Mouse (Mus musculus) stomach, embryonic 16.5 days (tissue): ENCODE results near the gene Med12l. TPM values are rescaled to one million over a fixed set of nuclear protein-coding genes. Genes with fewer than 3 reads are reported as not detected.

Source experiments
- ATAC-seq: fragments of 200-750 bp; cut with Nextera tagmentation; 2 replicates; pipeline ENCODE4 v1.8.0; 2017; ENCODE audit warnings: moderate number of reproducible peaks, moderate TSS enrichment; ENCODE audit not compliant: insufficient read depth, low FRiP score
- H3K27ac ChIP-seq: fragments of 300-500 bp; sonication (generic); 2 replicates; pipeline ENCODE4 v1.5.1; 2014; ENCODE audit warnings: low read length
- H3K27me3 ChIP-seq: fragments of 300-500 bp; sonication (generic); 2 replicates; pipeline ENCODE4 v1.6.1; 2014; ENCODE audit warnings: low read length, control low read depth, mixed read lengths; ENCODE audit not compliant: control insufficient read depth, insufficient read depth
- H3K36me3 ChIP-seq: fragments of 300-500 bp; sonication (generic); 2 replicates; pipeline ENCODE4 v1.6.1; 2014; ENCODE audit warnings: low read length; ENCODE audit not compliant: control insufficient read depth, insufficient read depth
- H3K4me1 ChIP-seq: fragments of 300-500 bp; sonication (generic); 2 replicates; pipeline ENCODE4 v1.6.1; 2014; ENCODE audit warnings: low read length, control low read depth, mixed read lengths; ENCODE audit not compliant: control insufficient read depth, insufficient read depth
- H3K4me2 ChIP-seq: fragments of 300-500 bp; sonication (generic); 2 replicates; pipeline ENCODE4 v1.6.1; 2014; ENCODE audit warnings: low read depth, low read length, mixed read lengths
- H3K4me3 ChIP-seq: fragments of 300-500 bp; sonication (generic); replicated peaks from 2 replicates; pipeline ENCODE4 v1.5.1; 2014; ENCODE audit warnings: mild to moderate bottlenecking, low read length
- H3K9ac ChIP-seq: fragments of 300-500 bp; sonication (generic); 2 replicates; pipeline ENCODE4 v1.6.1; 2014; ENCODE audit warnings: low read length
- H3K9me3 ChIP-seq: fragments of 300-500 bp; sonication (generic); replicated peaks from 2 replicates; pipeline ENCODE4 v1.6.1; 2016; ENCODE audit warnings: low read length, control low read depth; ENCODE audit not compliant: control insufficient read depth
- WGBS: fragments of 180-500 bp; shearing (Covaris S2); extraction: QIAGEN DNeasy Blood & Tissue Kit; methylation state at CpG from one replicate; pipeline ENCODE4 v1.1.7; 2014; 5-methylcytosine and 5-hydroxymethylcytosine counted together
- polyA plus RNA-seq: library from polyadenylated mRNA; unstranded; fragments of >200 nt; fragmentation: Nextera tagmentation; extraction: Ambion mirVana; gene quantifications from 2 replicates; pipeline ENCODE4 v1.2.1, GENCODE M21; 2015

Med12l gene
- polyA plus RNA-seq, 1 experiment from 2014 or later: 1.2 TPM

DNA sequence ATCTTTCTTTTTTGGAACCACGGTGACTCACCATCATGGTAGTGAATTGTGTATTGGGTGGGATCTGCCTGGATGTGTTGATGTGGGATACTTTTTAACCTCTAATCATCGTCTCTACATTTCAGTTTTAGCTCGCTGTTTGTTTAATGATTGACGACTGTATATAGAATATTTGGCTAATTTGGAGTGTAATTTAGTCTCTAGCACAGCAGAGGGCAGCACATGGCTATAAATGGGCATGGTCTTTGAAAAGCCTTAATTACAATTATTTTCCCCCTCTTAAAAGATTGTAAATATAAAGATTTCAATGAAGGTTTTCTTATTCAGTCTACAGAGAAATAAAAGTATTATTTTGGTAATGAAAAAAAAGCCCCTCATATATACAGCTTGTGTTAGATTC lies 71.7 kb downstream of the Med12l start:
- WGBS: 36% methylated on average over 4 of the region's 4 CpGs
- H3K9me3 ChIP-seq: no peaks in the 10 kb centered on the region
- H3K27me3 ChIP-seq: no peaks in the 10 kb centered on the region
- no peaks in the 10 kb centered on the region for H3K36me3 ChIP-seq
- no peak for ATAC-seq
- H3K4me1 ChIP-seq: no peaks in the 10 kb centered on the region
- no peak overlapping the region for H3K27ac ChIP-seq
- H3K4me3 ChIP-seq: no peak overlapping the region
- no peak overlapping the region for H3K9ac ChIP-seq
- no peak overlapping the region for H3K4me2 ChIP-seq

DNA sequence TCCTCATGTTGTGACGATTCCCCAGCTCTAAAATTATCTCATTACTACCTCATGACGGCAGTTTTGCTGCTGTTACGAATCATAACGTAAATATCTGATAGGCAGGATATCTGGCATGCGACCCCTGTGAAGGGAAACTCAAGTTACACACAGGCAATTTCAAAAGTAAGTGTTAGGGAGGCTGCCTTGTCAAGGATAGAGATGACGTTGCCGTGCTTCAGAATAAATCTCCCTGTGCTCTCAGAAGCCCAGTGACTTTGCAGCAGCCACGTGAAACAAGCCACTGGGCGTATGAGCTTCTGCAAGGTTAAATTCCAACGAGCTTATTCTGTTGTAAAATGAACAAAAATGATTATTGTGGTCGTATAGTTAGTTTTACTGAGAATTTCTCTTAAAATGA lies 73.0 kb downstream of the Med12l start:
- H3K4me1 ChIP-seq: no peaks in the 10 kb centered on the region
- ATAC-seq: no peak
- no peaks in the 10 kb centered on the region for H3K36me3 ChIP-seq
- WGBS: 56% methylated on average over 11 of the region's 11 CpGs
- H3K4me2 ChIP-seq: no peak overlapping the region
- no peak overlapping the region for H3K4me3 ChIP-seq
- no peak overlapping the region for H3K27ac ChIP-seq
- no peaks in the 10 kb centered on the region for H3K27me3 ChIP-seq
- H3K9ac ChIP-seq: no peak overlapping the region
- H3K9me3 ChIP-seq: no peaks in the 10 kb centered on the region

DNA sequence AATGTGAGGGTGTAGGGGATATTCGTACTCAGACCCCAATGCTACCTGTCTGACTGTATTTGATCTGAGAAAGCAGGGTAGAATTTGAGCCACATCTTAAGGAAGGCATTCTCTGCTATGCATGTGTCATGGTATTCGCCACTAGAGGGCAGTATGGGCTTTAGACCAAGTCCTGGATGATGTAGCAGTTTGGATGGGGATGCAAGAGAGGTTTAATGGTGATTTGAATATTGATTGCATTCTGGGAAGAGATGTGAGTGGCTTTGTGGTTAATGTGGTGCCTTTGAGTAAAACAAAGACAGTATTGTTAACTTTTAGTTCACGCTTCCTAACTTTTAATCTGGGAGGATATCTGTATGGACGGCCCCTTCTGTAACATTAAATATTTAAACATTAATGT lies 73.7 kb downstream of the Med12l start:
- no peaks in the 10 kb centered on the region for H3K4me1 ChIP-seq
- no peaks in the 10 kb centered on the region for H3K27me3 ChIP-seq
- no peak for ATAC-seq
- WGBS: 38% methylated on average over 4 of the region's 4 CpGs
- no peak overlapping the region for H3K27ac ChIP-seq
- H3K4me2 ChIP-seq: no peak overlapping the region
- no peaks in the 10 kb centered on the region for H3K9me3 ChIP-seq
- no peak overlapping the region for H3K4me3 ChIP-seq
- H3K36me3 ChIP-seq: no peaks in the 10 kb centered on the region
- no peak overlapping the region for H3K9ac ChIP-seq

DNA sequence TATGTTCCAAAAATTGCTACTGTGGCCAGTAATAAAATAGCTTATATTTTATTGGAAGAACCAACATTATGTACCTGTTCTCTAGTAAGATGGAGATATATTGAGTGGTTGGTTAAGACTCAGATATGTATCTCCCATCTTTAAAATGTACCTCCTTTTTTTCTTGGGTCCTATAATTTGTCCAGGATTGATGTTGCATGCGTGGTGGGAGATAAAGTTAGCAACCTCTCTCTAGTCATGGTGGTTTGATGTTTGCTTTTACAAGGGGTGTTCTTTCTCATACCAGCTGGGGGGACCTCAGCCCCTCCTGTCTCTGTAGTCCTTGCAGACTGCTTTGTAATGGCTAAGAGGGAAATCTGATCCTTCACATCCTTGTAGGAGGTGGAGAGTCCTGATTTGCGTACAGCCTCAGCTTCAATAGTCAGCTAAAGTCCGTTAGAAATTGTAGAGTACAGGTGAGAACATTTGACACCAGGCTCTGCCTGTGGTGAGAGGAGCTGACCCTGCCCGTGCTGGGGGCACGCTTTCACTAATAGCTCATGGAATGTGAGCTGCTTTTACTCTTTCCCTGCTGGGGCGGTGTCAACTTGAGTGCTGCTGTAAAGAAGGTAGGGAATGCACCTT lies 74.8 kb downstream of the Med12l start:
- WGBS: 23% methylated on average over 6 of the region's 6 CpGs
- H3K4me3 ChIP-seq: no peak overlapping the region
- no peak overlapping the region for H3K4me2 ChIP-seq
- H3K36me3 ChIP-seq: no peaks in the 10 kb centered on the region
- no peak for ATAC-seq
- no peak overlapping the region for H3K27ac ChIP-seq
- no peak overlapping the region for H3K9ac ChIP-seq
- H3K9me3 ChIP-seq: no peaks in the 10 kb centered on the region
- H3K27me3 ChIP-seq: no peaks in the 10 kb centered on the region
- no peaks in the 10 kb centered on the region for H3K4me1 ChIP-seq

DNA sequence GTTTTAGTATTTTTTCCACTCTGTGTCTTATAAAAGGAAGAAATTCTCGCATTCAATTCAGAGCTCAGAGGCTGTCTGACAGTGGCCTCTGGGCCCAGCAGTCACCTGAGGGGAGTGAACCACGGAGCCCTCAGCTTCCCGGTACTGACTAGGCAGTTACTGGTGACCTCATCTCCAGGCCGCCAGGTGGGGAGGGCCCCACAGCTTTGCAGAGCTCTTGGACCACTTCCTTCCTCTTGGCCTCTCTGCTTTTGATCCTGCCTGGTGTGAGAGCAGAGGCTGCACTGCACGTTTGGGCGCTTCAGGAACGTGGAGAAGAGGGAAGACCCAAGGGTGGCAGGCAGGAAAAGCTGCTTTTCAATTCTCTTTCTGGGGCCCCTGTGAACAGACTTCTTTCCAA lies 75.3 kb downstream of the Med12l start:
- Histone ChIP-seq H3K27me3 (no peaks in the 10 kb centered on the region), H3K4me2 (no peak overlapping the region), H3K4me3 (no peak overlapping the region), H3K27ac (no peak overlapping the region), H3K9me3 (no peaks in the 10 kb centered on the region), H3K4me1 (no peaks in the 10 kb centered on the region), H3K9ac (no peak overlapping the region), H3K36me3 (no peaks in the 10 kb centered on the region)
- 18% methylated on average over 7 of the region's 7 CpGs for WGBS
- ATAC-seq: 0 out of 2 replicates have a peak, but pooled peaks have one; percentile 56

DNA sequence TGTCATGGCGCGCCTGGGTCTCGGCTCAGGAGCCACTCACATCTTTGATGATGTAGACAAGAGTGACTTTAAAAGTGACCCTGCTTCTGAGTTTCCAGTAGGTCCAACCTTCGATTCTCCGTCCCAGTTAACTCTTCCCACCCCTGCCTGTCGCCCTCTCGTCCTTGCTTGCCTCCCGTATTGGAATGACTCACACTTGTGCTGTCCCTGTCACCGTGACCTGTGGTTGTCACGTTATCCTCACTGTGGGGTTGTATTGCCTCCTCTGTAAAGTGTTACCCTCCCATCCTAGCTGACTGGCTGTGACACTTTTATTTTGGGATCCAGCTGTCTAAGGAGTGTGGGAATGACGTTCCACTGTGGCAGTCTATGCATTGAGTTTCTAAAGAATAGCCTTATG lies 87.1 kb downstream of the Med12l start:
- H3K27me3 ChIP-seq: no peaks in the 10 kb centered on the region
- WGBS: 74% methylated on average over 11 of the region's 11 CpGs
- no peak for ATAC-seq
- H3K4me2 ChIP-seq: no peak overlapping the region
- no peak overlapping the region for H3K4me3 ChIP-seq
- H3K27ac ChIP-seq: no peak overlapping the region
- no peaks in the 10 kb centered on the region for H3K4me1 ChIP-seq
- no peak overlapping the region for H3K9ac ChIP-seq
- no peaks in the 10 kb centered on the region for H3K9me3 ChIP-seq
- no peaks in the 10 kb centered on the region for H3K36me3 ChIP-seq

DNA sequence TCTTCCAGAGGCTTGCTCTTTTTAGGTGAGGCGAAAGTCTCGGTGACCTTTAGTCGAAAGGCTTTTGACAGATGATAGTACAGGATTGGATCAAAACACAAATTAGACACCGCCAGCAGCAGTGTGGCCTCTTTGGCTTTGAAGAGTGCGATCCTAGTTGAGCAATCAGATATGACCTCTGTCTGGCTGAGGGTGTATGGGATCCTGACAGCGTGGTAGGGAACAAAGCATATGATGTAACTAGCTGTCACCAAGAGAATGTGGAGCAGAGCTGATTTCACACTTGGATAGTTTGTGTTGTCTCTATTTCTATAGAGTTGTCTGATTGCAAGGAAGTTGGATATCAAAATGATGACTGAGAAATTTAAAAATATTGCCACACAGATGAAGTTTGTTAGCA lies 91.8 kb downstream of the Med12l start:
- H3K9ac ChIP-seq: no peak overlapping the region
- no peak overlapping the region for H3K4me3 ChIP-seq
- H3K4me1 ChIP-seq: no peaks in the 10 kb centered on the region
- no peaks in the 10 kb centered on the region for H3K36me3 ChIP-seq
- no peak overlapping the region for H3K4me2 ChIP-seq
- 81% methylated on average over 6 of the region's 6 CpGs for WGBS
- H3K27me3 ChIP-seq: no peaks in the 10 kb centered on the region
- ATAC-seq: no peak
- H3K27ac ChIP-seq: no peak overlapping the region
- no peaks in the 10 kb centered on the region for H3K9me3 ChIP-seq

DNA sequence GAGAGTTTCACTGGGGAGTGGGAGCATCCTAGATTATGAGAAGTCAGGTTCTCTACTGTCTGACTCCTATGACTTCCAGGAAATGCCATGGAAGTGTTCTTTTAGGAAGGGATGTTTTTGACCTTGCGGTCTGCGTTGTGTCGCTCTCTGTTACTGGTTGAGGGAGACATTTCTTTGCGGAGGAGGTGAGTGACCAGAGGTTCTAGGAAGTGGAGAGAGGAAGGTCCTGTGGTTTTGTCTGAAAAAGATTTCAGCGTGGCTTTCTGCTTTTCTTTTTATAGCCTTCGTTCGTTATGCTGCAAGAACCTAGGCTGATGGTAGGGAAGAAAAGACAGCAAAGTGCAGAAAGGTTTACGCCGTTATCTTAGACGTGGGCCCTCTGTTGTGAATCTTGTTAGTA lies 92.9 kb downstream of the Med12l start:
- Histone ChIP-seq H3K27ac (no peak overlapping the region), H3K4me3 (no peak overlapping the region), H3K27me3 (no peaks in the 10 kb centered on the region), H3K9me3 (no peaks in the 10 kb centered on the region), H3K4me2 (no peak overlapping the region), H3K9ac (no peak overlapping the region), H3K4me1 (no peaks in the 10 kb centered on the region), H3K36me3 (no peaks in the 10 kb centered on the region)
- 88% methylated on average over 10 of the region's 10 CpGs for WGBS
- ATAC-seq: no peak

DNA sequence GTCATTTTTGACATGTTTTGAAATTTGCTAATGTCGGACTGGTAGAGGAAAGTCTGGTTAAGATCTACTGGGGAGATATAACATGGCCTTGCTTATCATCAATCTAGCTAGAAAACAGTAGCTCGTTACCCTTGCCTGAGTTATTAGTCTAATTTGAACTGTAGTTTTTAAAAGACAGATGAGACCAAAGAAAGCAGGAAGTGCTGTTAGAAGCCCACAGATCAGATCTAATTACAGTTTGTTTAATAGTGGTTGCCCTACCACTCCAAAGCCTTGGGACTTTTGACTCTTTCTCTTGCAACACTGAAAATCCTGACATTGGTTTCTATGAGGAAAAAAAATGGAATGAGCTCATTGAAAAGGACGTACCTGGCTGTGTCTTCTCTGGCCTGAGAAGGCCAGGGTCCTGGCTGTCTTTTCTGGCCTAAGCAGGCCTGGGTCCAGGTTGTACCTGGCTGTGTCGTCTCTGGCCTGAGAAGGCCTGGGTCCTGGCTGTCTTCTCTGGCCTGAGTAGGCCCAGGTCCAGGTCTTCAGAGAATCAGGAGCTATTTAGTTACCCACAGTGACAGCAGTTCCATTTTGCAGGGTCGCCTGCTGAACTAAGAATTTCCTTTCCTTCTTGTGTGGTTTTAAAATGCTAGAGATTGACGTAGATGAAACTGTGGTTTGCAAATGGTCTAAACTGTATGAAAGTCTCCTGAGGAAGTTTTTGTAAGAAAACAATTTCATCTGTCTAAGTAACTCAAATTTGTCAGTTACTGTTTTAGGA lies 95.8 kb downstream of the Med12l start, which contains the start of gene Gpr171:
Gene Gpr171 (minus strand): TSS at position 604 of the 769 bp plus-strand sequence.
- no peaks in the 10 kb centered on the region for H3K4me1 ChIP-seq
- H3K9me3 ChIP-seq: no peaks in the 10 kb centered on the region
- H3K9ac ChIP-seq: no peak within 1 kb of the TSS
- no peaks in the 10 kb centered on the region for H3K27me3 ChIP-seq
- no peak within 1 kb of the TSS for H3K27ac ChIP-seq
- no peak for ATAC-seq
- 57% methylated on average over 6 of the region's 6 CpGs for WGBS
- H3K4me2 ChIP-seq: no peak within 1 kb of the TSS
- H3K36me3 ChIP-seq: no peaks in the 10 kb centered on the region
- H3K4me3 ChIP-seq: no peak within 1 kb of the TSS
